In genomic region chr1:164250391-164251150, GRCm38 (mm10) we compare ENCODE assay signal across 8 mouse cellular contexts. TPM values are rescaled to one million over a fixed set of nuclear protein-coding genes. Genes with fewer than 3 reads are reported as not detected.
DNase-seq lines count a peak whose midpoint lies in the region; ATAC-seq and TF ChIP-seq lines count a peak whose summit lies in the region.

No protein-coding gene starts in this region.

- no peaks in the 10 kb centered on the region for H3K27me3 ChIP-seq in lung, embryonic 16.5 days (ENCODE audit: control insufficient read depth, insufficient read depth, low read depth, low read length)
- no peaks in the 10 kb centered on the region for H3K27me3 ChIP-seq in hindbrain, postnatal 0 days (ENCODE audit: insufficient read depth, low read length)
- peaks cover 2% of the 10 kb centered on the region; the same call in 1 of the 2 replicates for H3K27me3 ChIP-seq in midbrain, embryonic 11.5 days (ENCODE audit: control insufficient read depth, insufficient read depth, low read length)

- WGBS in lung, embryonic 16.5 days, result 42% methylated on average over 8 of the region's 8 CpGs
- WGBS in hindbrain, postnatal 0 days, result 53% methylated on average over 8 of the region's 8 CpGs
- 64% methylated on average over 8 of the region's 8 CpGs for WGBS in midbrain, embryonic 11.5 days

- H3K4me1 ChIP-seq in lung, embryonic 16.5 days (replicated peaks; ENCODE audit: control insufficient read depth, insufficient read depth, low read length), result peaks cover 19% of the 10 kb centered on the region
- H3K4me1 ChIP-seq in hindbrain, postnatal 0 days (ENCODE audit: insufficient read depth, low read length), result peaks cover 7% of the 10 kb centered on the region; the same call in 1 of the 2 replicates
- peaks cover 12% of the 10 kb centered on the region for H3K4me1 ChIP-seq in midbrain, embryonic 11.5 days (ENCODE audit: control insufficient read depth, insufficient read depth, low read length)

- H3K9me3 ChIP-seq in lung, embryonic 16.5 days (ENCODE audit: control insufficient read depth, low read length), result no peaks in the 10 kb centered on the region
- no peaks in the 10 kb centered on the region for H3K9me3 ChIP-seq in hindbrain, postnatal 0 days (ENCODE audit: low read length)
- no peaks in the 10 kb centered on the region for H3K9me3 ChIP-seq in midbrain, embryonic 11.5 days (ENCODE audit: control insufficient read depth, low read length)

- no peaks in the 10 kb centered on the region for H3K36me3 ChIP-seq in lung, embryonic 16.5 days (ENCODE audit: control insufficient read depth, insufficient read depth, low read length)
- no peaks in the 10 kb centered on the region for H3K36me3 ChIP-seq in hindbrain, postnatal 0 days (ENCODE audit: insufficient read depth, low read length)
- no peaks in the 10 kb centered on the region for H3K36me3 ChIP-seq in midbrain, embryonic 11.5 days (ENCODE audit: control insufficient read depth, insufficient read depth, low read length)

- H3K27ac ChIP-seq in lung, embryonic 16.5 days (ENCODE audit: low read length), result no peak overlapping the region
- H3K27ac ChIP-seq in hindbrain, postnatal 0 days, result no peak overlapping the region
- no peak overlapping the region for H3K27ac ChIP-seq in midbrain, embryonic 11.5 days (ENCODE audit: low read depth, low read length)

- no peak overlapping the region; the same call in 1 of the 2 replicates for H3K4me3 ChIP-seq in lung, embryonic 16.5 days (ENCODE audit: low read length)
- H3K4me3 ChIP-seq in hindbrain, postnatal 0 days (ENCODE audit: low read length), result peak overlapping the region; percentile 53
- H3K4me3 ChIP-seq in midbrain, embryonic 11.5 days (ENCODE audit: low read depth, low read length), result peak overlapping the region; percentile 7; the same call in 1 of the 2 replicates

- H3K9ac ChIP-seq in lung, embryonic 16.5 days (ENCODE audit: low read length), result 0 out of 2 replicates have a peak overlapping the region, but pooled peaks have one; percentile 79
- H3K9ac ChIP-seq in hindbrain, postnatal 0 days (replicated peaks; ENCODE audit: low read length), result no peak overlapping the region
- no peak overlapping the region for H3K9ac ChIP-seq in midbrain, embryonic 11.5 days (ENCODE audit: low read length)

- no peak for TF ChIP-seq CTCF in hindbrain, postnatal 0 days (IDR thresholded peaks at IDR 0.05; ENCODE audit: low read depth)

- DNase-seq in lung, postnatal 36 days, result no peak
- DNase-seq in c-Kit-positive CD71-positive TER-119-positive erythroid progenitor cells, embryonic 14.5 days (ENCODE audit: low spot score), result peak; percentile 61
- DNase-seq in hindbrain, postnatal 0 days (ENCODE audit: low spot score), result no peak
- DNase-seq in midbrain, embryonic 11.5 days (ENCODE audit: low spot score, missing footprints), result no peak
- DNase-seq in urinary bladder, postnatal 14 days (ENCODE audit: low spot score), result no peak
- DNase-seq in right cerebral cortex, postnatal 14 days, result no peak
- DNase-seq in spleen, postnatal 14 days (ENCODE audit: low spot score in 2 of 2), result no peak

- H3K4me2 ChIP-seq in lung, embryonic 16.5 days (ENCODE audit: low read depth, low read length), result peak overlapping the region; percentile 94
- peak overlapping the region; percentile 72 for H3K4me2 ChIP-seq in hindbrain, postnatal 0 days (ENCODE audit: low read depth, low read length)
- H3K4me2 ChIP-seq in midbrain, embryonic 11.5 days, result peak overlapping the region; percentile 80

- ATAC-seq in lung, embryonic 16.5 days (ENCODE audit: low read depth), result no peak
- no peak for ATAC-seq in hindbrain, postnatal 0 days
- ATAC-seq in midbrain, embryonic 11.5 days (ENCODE audit: low FRiP score), result no peak

RNA-seq across cellular contexts. Expression of gene Slc19a2, which starts 1.7 kb away (rescaled TPM):
- polyA plus RNA-seq in lung, embryonic 16.5 days (2015; fragmentation: Nextera tagmentation; extraction: Ambion mirVana), result 7.2 and 7.3 TPM in 2 replicates
- 19.3 and 21.0 TPM in 2 replicates for total RNA-seq in hindbrain, postnatal 0 days (2014; rRNA removed)
- polyA plus RNA-seq in hindbrain, postnatal 0 days (2015; fragmentation: Nextera tagmentation; extraction: Ambion mirVana), result 9.7 and 10.3 TPM in 2 replicates
- 11.1 and 14.1 TPM in 2 replicates for polyA plus RNA-seq in midbrain, embryonic 11.5 days (2014; fragmentation: Nextera tagmentation; extraction: Ambion mirVana)

RNA-seq across cellular contexts. Expression of gene Ccdc181, which starts 24.8 kb away (rescaled TPM):
- 11.7 and 12.7 TPM in 2 replicates for polyA plus RNA-seq in lung, embryonic 16.5 days (2015; fragmentation: Nextera tagmentation; extraction: Ambion mirVana)
- 5.8 and 6.4 TPM in 2 replicates for total RNA-seq in hindbrain, postnatal 0 days (2014; rRNA removed)
- polyA plus RNA-seq in hindbrain, postnatal 0 days (2015; fragmentation: Nextera tagmentation; extraction: Ambion mirVana), result 24.6 and 25.0 TPM in 2 replicates
- polyA plus RNA-seq in midbrain, embryonic 11.5 days (2014; fragmentation: Nextera tagmentation; extraction: Ambion mirVana), result 16.4 and 18.2 TPM in 2 replicates

RNA-seq across cellular contexts. Expression of gene Nme7, which starts 53.4 kb away (rescaled TPM):
- 44.1 and 45.0 TPM in 2 replicates for polyA plus RNA-seq in lung, embryonic 16.5 days (2015; fragmentation: Nextera tagmentation; extraction: Ambion mirVana)
- 12.4 and 19.7 TPM in 2 replicates for total RNA-seq in hindbrain, postnatal 0 days (2014; rRNA removed)
- 24.8 and 30.1 TPM in 2 replicates for polyA plus RNA-seq in hindbrain, postnatal 0 days (2015; fragmentation: Nextera tagmentation; extraction: Ambion mirVana)
- 29.9 and 30.0 TPM in 2 replicates for polyA plus RNA-seq in midbrain, embryonic 11.5 days (2014; fragmentation: Nextera tagmentation; extraction: Ambion mirVana)

RNA-seq across cellular contexts. Expression of gene Blzf1, which starts 56.7 kb away (rescaled TPM):
- 34.8 and 37.0 TPM in 2 replicates for polyA plus RNA-seq in lung, embryonic 16.5 days (2015; fragmentation: Nextera tagmentation; extraction: Ambion mirVana)
- 9.1 and 10.8 TPM in 2 replicates for total RNA-seq in hindbrain, postnatal 0 days (2014; rRNA removed)
- polyA plus RNA-seq in hindbrain, postnatal 0 days (2015; fragmentation: Nextera tagmentation; extraction: Ambion mirVana), result 26.1 and 26.6 TPM in 2 replicates
- polyA plus RNA-seq in midbrain, embryonic 11.5 days (2014; fragmentation: Nextera tagmentation; extraction: Ambion mirVana), result 25.3 and 26.8 TPM in 2 replicates
